Mouse (Mus musculus) neural tube, embryonic 14.5 days (tissue): ENCODE data around the gene Crmp1. TPM values are rescaled to one million over a fixed set of nuclear protein-coding genes. Genes with fewer than 3 reads are reported as not detected.
A peak's percentile ranks its signal among the peaks of the same experiment; 100 is the strongest.

Source experiments
- ATAC-seq: fragments of 200-750 bp; cut with Nextera tagmentation; 2 replicates; pipeline ENCODE4 v1.8.0; 2017; ENCODE audit warnings: low read depth, mild to moderate bottlenecking, moderate TSS enrichment, moderate library complexity
- H3K27ac ChIP-seq: fragments of 300-500 bp; sonication (generic); 2 replicates; pipeline ENCODE4 v1.5.1; 2014; ENCODE audit warnings: low read depth, mild to moderate bottlenecking, control low read depth, low read length, moderate library complexity, mixed read lengths
- H3K27me3 ChIP-seq: fragments of 300-500 bp; sonication (generic); 2 replicates; pipeline ENCODE4 v1.6.1; 2014; ENCODE audit warnings: low read length; ENCODE audit not compliant: control insufficient read depth, insufficient read depth
- H3K36me3 ChIP-seq: fragments of 300-500 bp; sonication (generic); 2 replicates; pipeline ENCODE4 v1.6.1; 2014; ENCODE audit warnings: low read length, mixed read lengths; ENCODE audit not compliant: control insufficient read depth, insufficient read depth
- H3K4me1 ChIP-seq: fragments of 300-500 bp; sonication (generic); 2 replicates; pipeline ENCODE4 v1.6.1; 2014; ENCODE audit warnings: low read length; ENCODE audit not compliant: control insufficient read depth, insufficient read depth
- H3K4me2 ChIP-seq: fragments of 300-500 bp; sonication (generic); 2 replicates; pipeline ENCODE4 v1.6.1; 2014; ENCODE audit warnings: mild to moderate bottlenecking, low read depth, low read length, control low read depth
- H3K4me3 ChIP-seq: fragments of 300-500 bp; sonication (generic); 2 replicates; pipeline ENCODE4 v1.5.1; 2014; ENCODE audit warnings: low read depth, low read length, control low read depth, mixed read lengths
- H3K9ac ChIP-seq: fragments of 300-500 bp; sonication (generic); replicated peaks from 2 replicates; pipeline ENCODE4 v1.6.1; 2014; ENCODE audit warnings: low read depth, mild to moderate bottlenecking, control low read depth, low read length, mixed read lengths
- H3K9me3 ChIP-seq: fragments of 300-500 bp; sonication (generic); 2 replicates; pipeline ENCODE4 v1.6.1; 2016; ENCODE audit warnings: low read length; ENCODE audit not compliant: control insufficient read depth
- WGBS: fragments of 180-500 bp; shearing (Covaris S2); extraction: QIAGEN DNeasy Blood & Tissue Kit; methylation state at CpG from one replicate; pipeline ENCODE4 v1.1.7; 2014; 5-methylcytosine and 5-hydroxymethylcytosine counted together
- polyA plus RNA-seq: library from polyadenylated mRNA; unstranded; fragments of >200 nt; fragmentation: Nextera tagmentation; extraction: Ambion mirVana; gene quantifications from 2 replicates; pipeline ENCODE4 v1.2.1, GENCODE M21; 2014

Gene Crmp1
- polyA plus RNA-seq, 1 experiment from 2014 or later: 908 TPM

GRCm38 (mm10) chr5:37331133-37331505 is 89.4 kb downstream of the Crmp1 start:
- no peaks in the 10 kb centered on the region for H3K4me1 ChIP-seq
- no peaks in the 10 kb centered on the region for H3K27me3 ChIP-seq
- H3K4me2 ChIP-seq: no peak overlapping the region
- H3K36me3 ChIP-seq: no peaks in the 10 kb centered on the region
- no peaks in the 10 kb centered on the region for H3K9me3 ChIP-seq
- no peak overlapping the region for H3K9ac ChIP-seq
- ATAC-seq: no peak
- H3K4me3 ChIP-seq: no peak overlapping the region
- no peak overlapping the region for H3K27ac ChIP-seq
- 96% methylated on average over 2 of the region's 2 CpGs for WGBS

GRCm38 (mm10) chr5:37332066-37332465 is 90.3 kb downstream of the Crmp1 start:
- no peaks in the 10 kb centered on the region for H3K9me3 ChIP-seq
- no peak overlapping the region for H3K4me3 ChIP-seq
- no peak for ATAC-seq
- H3K9ac ChIP-seq: no peak overlapping the region
- H3K36me3 ChIP-seq: no peaks in the 10 kb centered on the region
- H3K4me2 ChIP-seq: no peak overlapping the region
- 0 out of 2 replicates have a peak, but pooled peaks cover under 1% of the 10 kb centered on the region for H3K4me1 ChIP-seq
- WGBS: 83% methylated on average over 4 of the region's 4 CpGs
- no peaks in the 10 kb centered on the region for H3K27me3 ChIP-seq
- H3K27ac ChIP-seq: no peak overlapping the region

- Histone ChIP-seq H3K4me2 (no peak overlapping the region), H3K36me3 (no peaks in the 10 kb centered on the region), H3K9ac (no peak overlapping the region), H3K27me3 (peaks cover 6% of the 10 kb centered on the region; the same call in 1 of the 2 replicates), H3K27ac (no peak overlapping the region), H3K9me3 (no peaks in the 10 kb centered on the region), H3K4me3 (no peak overlapping the region), H3K4me1 (peaks cover 7% of the 10 kb centered on the region; the same call in 1 of the 2 replicates)
- no peak for ATAC-seq
- 65% methylated on average over 3 of the region's 3 CpGs for WGBS
Observed at GRCm38 (mm10) chr5:37335061-37335460, 93.3 kb downstream of the Crmp1 start.

GRCm38 (mm10) chr5:37336485-37337105 is 94.9 kb downstream of the Crmp1 start, which contains the start of gene Evc:
Gene Evc (minus strand): TSS chr5:37336894.
- Histone ChIP-seq H3K9me3 (no peaks in the 10 kb centered on the region), H3K36me3 (no peaks in the 10 kb centered on the region), H3K27me3 (peaks cover 6% of the 10 kb centered on the region; the same call in 1 of the 2 replicates), H3K4me1 (peaks cover 7% of the 10 kb centered on the region; the same call in 1 of the 2 replicates), H3K27ac (no peak within 1 kb of the TSS), H3K9ac (peak within 1 kb of the TSS; percentile 46), H3K4me2 (peak within 1 kb of the TSS; percentile 88), H3K4me3 (peak within 1 kb of the TSS; percentile 57)
- WGBS: under 1% methylated on average over 48 of the region's 48 CpGs
- peak; percentile 78 for ATAC-seq

- no peak overlapping the region for H3K27ac ChIP-seq
- no peak for ATAC-seq
- H3K36me3 ChIP-seq: no peaks in the 10 kb centered on the region
- no peaks in the 10 kb centered on the region for H3K9me3 ChIP-seq
- H3K9ac ChIP-seq: peak overlapping the region; percentile 49; the same call in 1 of the 2 replicates
- peaks cover 7% of the 10 kb centered on the region; the same call in 1 of the 2 replicates for H3K4me1 ChIP-seq
- peaks cover 6% of the 10 kb centered on the region; the same call in 1 of the 2 replicates for H3K27me3 ChIP-seq
- H3K4me2 ChIP-seq: peak overlapping the region; percentile 69; the same call in 1 of the 2 replicates
- no peak overlapping the region; the same call in 1 of the 2 replicates for H3K4me3 ChIP-seq
- WGBS: 73% methylated on average over 3 of the region's 3 CpGs
Observed at GRCm38 (mm10) chr5:37337696-37338095, 96.0 kb downstream of the Crmp1 start.

GRCm38 (mm10) chr5:37338288-37338687 is 96.5 kb downstream of the Crmp1 start, which contains the start of gene Evc2:
Gene Evc2 (plus strand): TSS chr5:37338499.
- no peak within 1 kb of the TSS for H3K27ac ChIP-seq
- no peaks in the 10 kb centered on the region for H3K9me3 ChIP-seq
- H3K4me2 ChIP-seq: peak within 1 kb of the TSS; percentile 69
- H3K4me1 ChIP-seq: peaks cover 7% of the 10 kb centered on the region; the same call in 1 of the 2 replicates
- WGBS: 0% methylated on average over 20 of the region's 27 CpGs
- peak within 1 kb of the TSS; percentile 49 for H3K9ac ChIP-seq
- ATAC-seq: peak; percentile 82
- H3K4me3 ChIP-seq: peak within 1 kb of the TSS; percentile 57
- H3K36me3 ChIP-seq: no peaks in the 10 kb centered on the region
- peaks cover 6% of the 10 kb centered on the region; the same call in 1 of the 2 replicates for H3K27me3 ChIP-seq

Other genes starting within 250 kb of the Crmp1 start
- 2.0 and 2.6 TPM in 2 replicates for gene Gm1043, start 156.6 kb upstream of the Crmp1 start, polyA plus RNA-seq
- gene Evc, start 95.0 kb downstream of the Crmp1 start, polyA plus RNA-seq: 2.8 and 3.5 TPM in 2 replicates
- 3.7 and 4.0 TPM in 2 replicates for gene Evc2, start 96.6 kb downstream of the Crmp1 start, polyA plus RNA-seq